Mouse (Mus musculus): Measurements from ENCODE around the gene Hecw2.

Hecw2 gene

DNA sequence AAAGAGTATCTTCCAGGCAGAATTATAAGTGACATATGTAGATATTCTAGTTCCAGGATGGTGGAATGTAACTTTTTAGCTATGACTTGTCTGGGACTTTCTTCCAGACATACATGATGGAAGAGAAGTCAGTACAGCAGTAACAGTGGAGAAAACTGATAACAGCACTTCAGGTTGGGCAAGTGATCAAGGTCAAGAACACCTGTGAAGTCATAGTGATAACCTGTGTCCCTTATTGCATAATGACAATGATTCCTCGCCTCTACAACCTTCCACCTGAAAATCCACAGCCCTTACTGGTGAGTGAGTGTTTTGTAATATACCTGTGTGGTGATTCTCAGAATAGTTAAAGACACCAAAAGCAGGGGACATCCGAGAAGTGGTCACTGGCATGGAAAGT is 400.7 kb downstream of the Hecw2 start:
- DNase-seq (ENCODE audit: extremely low read depth, insufficient read length, low spot score): no peak

DNA sequence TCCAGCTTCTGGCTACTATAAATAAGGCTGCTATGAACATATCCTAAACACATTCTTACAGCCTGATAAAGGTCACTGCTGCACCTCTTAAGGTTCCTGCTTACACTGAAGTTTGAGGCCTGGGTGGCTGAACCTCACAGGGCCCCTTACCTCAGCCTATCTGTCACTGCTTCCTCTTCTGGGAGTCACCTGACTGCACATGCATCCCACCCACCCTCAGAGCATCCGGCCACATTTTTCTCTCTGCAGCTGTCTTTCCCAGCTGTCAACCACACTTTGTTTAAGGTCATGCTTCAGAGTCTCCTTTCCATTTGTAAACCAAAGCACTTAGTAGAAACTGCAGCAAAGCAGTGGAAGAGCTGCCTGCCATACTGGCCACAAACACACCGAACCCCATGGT is 403.6 kb downstream of the Hecw2 start:
- DNase-seq (ENCODE audit: extremely low read depth, insufficient read length, low spot score): no peak

DNA sequence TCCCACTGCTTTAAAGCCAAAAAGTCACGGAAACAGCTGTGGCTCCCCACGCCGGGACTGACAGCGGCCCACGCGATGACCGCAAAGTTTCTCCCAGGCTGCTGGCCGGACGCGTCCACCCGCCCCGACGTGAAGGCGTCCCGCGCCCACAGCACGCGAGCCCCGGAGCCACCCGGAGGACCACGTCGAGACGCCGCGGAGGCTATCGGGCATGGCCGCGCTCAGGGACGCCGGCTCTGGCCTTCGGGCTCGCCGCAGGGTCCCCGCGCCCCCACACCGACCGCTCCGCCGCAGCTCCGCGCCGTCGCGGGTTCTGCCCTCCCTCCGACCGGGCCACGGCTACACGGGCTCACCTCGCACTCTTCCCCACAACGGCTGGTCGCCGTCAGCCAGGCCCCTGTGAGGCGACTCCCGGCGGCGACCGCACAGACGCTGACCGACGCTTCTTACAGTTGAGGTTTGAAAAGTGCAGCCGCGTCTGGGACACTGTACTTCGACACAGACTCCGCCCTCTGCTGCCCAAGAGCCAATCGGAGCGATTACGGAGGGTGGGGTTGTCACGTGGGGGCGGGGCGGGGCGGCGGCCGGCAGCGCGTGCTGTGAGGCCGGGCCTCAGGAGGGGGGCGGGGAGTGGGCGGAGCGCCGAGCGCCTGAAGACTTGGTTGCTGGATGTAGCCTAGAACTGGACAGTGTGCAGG is 410.1 kb downstream of the Hecw2 start, which contains the start of gene Stk17b:
Gene Stk17b (minus strand): TSS at position 504 of the 698 bp plus-strand sequence.
- peak; percentile 93 for DNase-seq (ENCODE audit: extremely low read depth, insufficient read length, low spot score)

DNA sequence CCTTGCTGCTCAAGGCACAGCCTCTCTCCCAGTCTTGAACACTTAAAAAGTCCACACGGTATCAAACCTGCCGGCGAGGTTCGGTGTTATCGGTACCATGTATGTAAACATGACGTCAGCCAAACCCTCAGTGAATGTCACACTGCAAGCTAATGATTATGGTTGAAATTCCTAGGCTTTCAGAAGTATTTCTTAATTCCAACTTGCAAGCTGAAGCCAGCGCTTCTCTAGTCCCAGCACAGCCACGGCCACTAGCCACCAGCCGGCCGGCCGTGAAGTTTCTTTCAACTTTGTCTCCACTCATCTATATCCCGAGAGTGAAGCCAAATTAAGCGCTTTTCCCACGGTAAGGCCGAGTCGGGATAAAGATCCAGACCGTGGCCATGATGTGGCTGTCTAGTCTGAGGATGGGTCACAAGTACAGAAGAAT is 410.7 kb downstream of the Hecw2 start:
- DNase-seq (ENCODE audit: extremely low read depth, insufficient read length, low spot score): no peak

DNA sequence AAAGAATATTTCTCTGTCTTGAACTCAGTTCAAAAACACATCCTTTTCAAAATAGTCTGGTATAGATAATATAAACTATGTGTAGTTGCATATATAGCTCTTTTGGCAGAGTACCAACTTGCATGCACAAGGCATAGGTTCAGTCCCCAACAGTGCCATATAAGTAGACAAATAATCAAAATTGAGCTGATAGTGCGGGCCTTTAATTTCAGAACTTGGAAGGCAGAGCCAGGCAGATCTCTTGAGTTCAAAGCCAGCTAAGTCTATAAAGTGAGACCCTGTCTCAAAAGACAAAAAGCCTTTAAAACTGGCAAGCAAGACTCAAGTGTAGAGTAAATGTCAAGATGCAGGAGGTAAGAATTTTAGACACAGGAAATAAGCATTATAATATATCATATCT is 412.0 kb downstream of the Hecw2 start:
- no peak for DNase-seq (ENCODE audit: extremely low read depth, insufficient read length, low spot score)

DNA sequence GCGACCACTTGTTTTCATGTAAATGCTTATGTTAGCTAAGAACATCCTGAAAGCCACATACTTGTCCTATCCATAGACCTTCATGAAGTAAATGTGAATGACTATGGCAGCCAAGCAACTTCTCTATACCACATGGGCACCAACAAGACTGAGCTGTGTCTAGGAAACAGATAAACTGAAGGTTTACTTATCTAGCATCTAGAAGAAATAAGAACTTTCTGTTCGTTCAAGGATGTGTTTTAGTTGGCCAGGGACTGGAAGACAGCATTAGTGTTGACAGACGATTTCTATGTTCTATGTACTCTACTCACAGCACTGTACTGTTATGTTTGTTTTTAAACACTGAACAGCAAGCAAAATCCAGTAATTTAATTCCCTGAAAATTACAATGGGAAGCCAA is 412.9 kb downstream of the Hecw2 start:
- DNase-seq (ENCODE audit: extremely low read depth, insufficient read length, low spot score): no peak

DNA sequence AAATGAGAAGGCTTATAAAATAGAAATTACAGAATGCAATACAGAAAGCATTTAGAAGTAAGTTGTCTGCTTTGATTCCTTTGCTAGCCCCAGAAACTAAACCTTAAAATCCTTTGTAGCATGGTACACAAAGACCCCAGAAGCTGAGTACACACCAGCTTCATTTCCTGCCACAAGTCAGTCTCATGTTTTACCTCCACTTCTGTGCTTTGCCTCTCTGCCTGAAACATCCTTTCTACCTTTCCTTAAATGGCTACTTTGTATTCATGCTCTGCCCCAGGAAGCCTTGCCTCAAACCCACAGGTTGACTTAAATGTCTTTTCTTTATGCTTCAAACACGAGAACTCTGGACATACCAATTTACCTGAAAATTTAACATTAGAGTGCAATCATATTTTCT is 413.7 kb downstream of the Hecw2 start:
- no peak for DNase-seq (ENCODE audit: extremely low read depth, insufficient read length, low spot score)

DNA sequence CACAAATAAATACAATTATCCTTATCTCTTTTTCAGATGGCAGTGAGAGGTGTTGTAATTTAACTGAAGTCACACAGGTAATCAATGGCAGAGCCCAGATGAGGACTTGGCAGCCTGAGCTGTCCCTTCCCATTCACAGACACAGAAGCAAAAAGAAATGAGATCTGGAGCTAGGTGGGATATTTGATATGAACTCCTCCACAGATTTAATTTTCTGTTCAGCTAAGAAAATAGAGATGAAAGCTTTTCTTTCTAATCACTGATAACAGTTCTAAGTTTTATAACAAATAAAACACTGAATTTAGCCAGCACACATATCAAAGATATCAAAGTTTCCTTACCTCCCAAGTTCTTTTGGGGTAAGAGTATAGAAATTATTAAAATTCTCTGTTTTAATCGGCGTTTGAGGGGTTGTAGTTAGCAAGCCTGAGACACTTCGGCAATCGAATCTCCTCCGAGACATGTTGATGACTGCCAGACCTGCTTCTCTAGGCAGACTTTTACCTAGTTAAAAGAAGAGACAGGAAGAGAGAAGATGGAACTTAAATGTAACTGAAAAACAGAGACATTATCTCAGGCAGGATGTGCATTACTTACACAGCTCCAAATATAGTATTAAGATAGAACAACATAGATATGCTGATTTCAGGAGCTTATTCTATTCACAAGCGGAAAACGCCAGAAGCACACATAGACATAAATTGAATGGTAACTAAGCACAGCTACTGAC is 418.6 kb downstream of the Hecw2 start:
- DNase-seq (ENCODE audit: extremely low read depth, insufficient read length, low spot score): no peak

DNA sequence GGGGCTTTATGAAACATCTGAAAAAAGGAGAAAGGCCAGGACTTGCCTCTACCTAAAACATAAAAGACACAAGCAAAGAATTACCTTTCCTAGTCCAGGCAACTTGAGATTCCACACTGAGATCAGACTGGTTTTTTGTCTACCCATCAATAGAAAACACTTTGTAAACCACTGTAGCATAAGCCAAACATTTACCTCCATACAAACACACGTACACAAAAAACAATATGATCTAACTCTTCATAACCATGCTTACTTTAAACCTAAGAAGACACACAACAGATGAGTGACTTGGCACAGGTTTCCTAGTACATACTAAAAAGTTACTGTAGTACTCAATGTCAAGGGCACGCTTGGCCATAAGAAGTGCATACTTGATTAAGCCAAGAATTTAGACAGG is 419.4 kb downstream of the Hecw2 start:
- no peak for DNase-seq (ENCODE audit: extremely low read depth, insufficient read length, low spot score)

DNA sequence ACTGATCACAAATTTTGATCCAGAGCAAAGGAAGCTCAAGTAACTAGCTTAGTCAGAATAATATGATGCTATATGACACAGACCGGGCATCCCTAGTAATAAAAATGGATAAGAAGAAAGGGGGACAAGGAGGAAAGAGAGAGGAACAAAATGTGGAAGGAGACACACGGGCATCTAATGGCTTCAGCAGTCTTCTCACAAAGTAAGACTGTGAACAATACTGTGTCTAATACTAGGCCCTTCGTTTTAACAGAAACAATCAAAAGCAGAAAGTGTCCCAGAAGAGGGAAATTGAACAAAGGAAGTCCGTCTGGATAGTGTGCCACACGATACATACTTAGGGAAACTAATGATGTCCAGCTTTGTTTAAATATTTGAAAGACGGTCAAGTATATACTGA is 419.9 kb downstream of the Hecw2 start:
- DNase-seq (ENCODE audit: extremely low read depth, insufficient read length, low spot score): no peak

DNA sequence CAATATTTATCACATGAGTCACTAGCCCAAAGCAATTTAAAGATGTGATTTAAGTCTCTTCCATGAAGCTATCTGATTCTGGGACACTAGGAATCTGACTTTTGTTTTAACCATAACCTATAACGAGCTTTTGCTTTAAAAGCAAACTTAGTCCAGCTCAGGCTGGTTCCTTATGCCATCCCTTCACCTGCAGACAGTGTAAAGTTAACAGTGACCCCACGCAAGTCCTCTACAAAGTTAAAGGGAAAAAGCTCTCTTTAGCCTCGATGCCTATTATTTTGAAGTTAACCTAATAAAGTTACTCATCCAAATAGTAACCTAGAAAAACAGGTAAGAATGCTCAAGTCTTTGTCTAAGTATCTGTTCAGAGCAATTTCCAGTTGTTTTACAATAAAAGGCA is 420.4 kb downstream of the Hecw2 start:
- no peak for DNase-seq (ENCODE audit: extremely low read depth, insufficient read length, low spot score)

DNA sequence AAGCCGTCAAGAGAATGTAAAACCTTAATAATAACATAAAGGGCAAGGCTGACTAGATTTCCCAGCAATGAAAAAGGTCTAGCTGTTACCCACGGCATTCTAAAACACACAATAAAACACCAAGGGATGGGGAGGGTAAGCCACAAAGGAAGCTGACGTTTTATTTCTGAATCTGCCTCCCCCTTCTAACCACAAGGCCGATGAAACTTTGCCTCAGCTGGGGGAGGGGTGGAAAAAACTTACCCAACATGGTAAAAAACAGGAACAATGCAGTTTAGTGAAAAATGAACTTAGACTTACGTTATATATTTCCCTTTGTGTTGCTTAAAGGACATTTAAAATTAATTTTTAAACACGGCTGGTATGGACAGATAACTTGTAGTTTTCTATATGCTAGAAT is 421.0 kb downstream of the Hecw2 start:
- peak; percentile 38 for DNase-seq (ENCODE audit: extremely low read depth, insufficient read length, low spot score)

DNA sequence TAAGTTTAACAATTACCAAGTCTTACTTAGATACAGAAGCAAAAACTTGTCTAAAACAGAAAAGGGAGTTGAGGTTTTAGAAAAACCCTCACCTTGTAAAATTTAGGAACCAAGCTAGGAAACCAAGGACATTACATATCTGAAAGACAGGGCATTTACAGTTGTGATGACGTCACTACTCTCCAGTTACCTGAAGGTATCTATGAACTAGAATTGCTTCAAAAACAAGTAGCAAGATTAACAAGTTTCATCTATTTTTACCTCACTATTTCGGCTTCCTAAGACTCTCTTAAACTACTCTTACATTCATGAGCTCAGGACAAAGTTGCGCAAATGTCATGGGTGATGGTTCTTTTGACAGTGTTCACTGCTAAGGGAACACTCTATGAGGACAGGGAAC is 422.0 kb downstream of the Hecw2 start:
- DNase-seq (ENCODE audit: extremely low read depth, insufficient read length, low spot score): no peak

DNA sequence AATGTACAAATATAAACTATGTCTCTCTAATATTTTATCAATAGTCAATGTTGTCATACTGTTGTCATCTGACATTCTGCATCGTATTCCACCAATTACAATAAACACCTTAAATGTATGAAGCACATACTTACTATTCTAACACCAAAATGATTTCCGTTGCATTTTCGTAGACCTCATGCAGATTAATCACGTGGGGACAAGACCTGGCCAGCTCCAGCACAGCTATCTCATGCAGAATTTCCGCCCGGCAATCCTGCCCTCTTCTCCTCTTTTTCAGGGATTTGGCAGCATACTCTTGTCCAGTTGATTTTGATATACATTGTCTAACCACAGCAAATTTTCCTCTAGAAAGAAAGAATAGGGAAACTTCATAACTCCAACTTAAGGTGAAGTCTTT is 423.5 kb downstream of the Hecw2 start:
- no peak for DNase-seq (ENCODE audit: extremely low read depth, insufficient read length, low spot score)

DNA sequence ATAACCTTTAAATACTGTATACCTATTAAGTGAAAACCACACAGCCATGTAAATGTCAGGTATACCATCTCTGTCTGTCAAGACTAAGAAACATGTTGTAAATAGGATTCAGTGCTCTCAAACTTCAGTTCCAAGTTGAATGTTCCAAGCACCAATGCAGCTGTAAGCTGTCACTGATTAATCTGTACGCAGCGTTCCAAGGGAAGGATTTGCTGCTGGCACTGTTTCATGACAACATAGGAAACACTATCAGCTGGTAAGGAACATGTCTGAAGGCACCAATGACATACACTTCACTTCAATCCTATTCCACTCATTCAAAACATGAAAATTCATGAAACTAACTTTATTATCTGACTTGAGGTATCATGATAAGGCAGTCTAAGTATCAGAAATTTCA is 428.9 kb downstream of the Hecw2 start:
- DNase-seq (ENCODE audit: extremely low read depth, insufficient read length, low spot score): no peak

DNA sequence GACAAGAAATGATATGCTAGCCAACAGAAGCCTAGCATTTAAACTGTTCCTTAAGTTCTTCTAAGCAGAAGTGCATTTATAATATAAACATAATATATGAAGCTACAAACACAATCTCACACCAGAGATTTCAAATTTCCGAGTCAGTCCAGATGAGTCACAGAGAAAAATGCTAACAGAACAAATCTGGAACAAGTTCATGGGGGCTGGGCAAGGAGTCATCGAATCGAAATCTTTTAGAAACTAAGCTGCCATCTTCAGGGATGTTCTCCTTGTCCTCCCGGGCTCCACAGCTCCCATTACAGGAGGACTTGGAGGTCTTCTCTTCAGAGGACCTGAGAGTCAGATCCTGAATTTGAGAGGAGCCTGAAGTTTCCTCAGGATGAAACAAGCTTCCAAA is 437.7 kb downstream of the Hecw2 start:
- no peak for DNase-seq (ENCODE audit: extremely low read depth, insufficient read length, low spot score)

Data from 3134 (cell line).